Mouse (Mus musculus) embryonic facial prominence, embryonic 10.5 days (tissue): ENCODE results near the gene Vipr2. TPM values are rescaled to one million over a fixed set of nuclear protein-coding genes. Genes with fewer than 3 reads are reported as not detected.

Experiments used
- DNase-seq: peaks from one replicate; pipeline ENCODE4 v3.0.0-alpha.2; 2017; ENCODE audit warnings: low spot score
- H3K27ac ChIP-seq: fragments of 300-500 bp; sonication (generic); replicated peaks from 2 replicates; pipeline ENCODE4 v1.5.1; 2016; ENCODE audit warnings: mild to moderate bottlenecking
- H3K27me3 ChIP-seq: fragments of 300-500 bp; sonication (generic); replicated peaks from 2 replicates; pipeline ENCODE4 v1.6.1; 2016; ENCODE audit warnings: low read depth, mild to moderate bottlenecking; ENCODE audit not compliant: poor library complexity, severe bottlenecking
- H3K36me3 ChIP-seq: fragments of 300-500 bp; sonication (generic); replicated peaks from 2 replicates; pipeline ENCODE4 v1.6.1; 2016; ENCODE audit warnings: mild to moderate bottlenecking, moderate library complexity
- H3K4me1 ChIP-seq: fragments of 300-500 bp; sonication (generic); 2 replicates; pipeline ENCODE4 v1.6.1; 2016
- H3K4me3 ChIP-seq: fragments of 300-500 bp; sonication (generic); 2 replicates; pipeline ENCODE4 v1.5.1; 2016; ENCODE audit warnings: mild to moderate bottlenecking, moderate library complexity
- H3K9me3 ChIP-seq: fragments of 300-500 bp; sonication (generic); 2 replicates; pipeline ENCODE4 v1.6.1; 2016; ENCODE audit warnings: mild to moderate bottlenecking
- WGBS: fragments of 180-500 bp; shearing (Covaris S2); methylation state at CpG from one replicate; pipeline ENCODE4 v1.1.7; 2016; 5-methylcytosine and 5-hydroxymethylcytosine counted together
- polyA plus RNA-seq: library from polyadenylated mRNA; unstranded; fragments of >200 nt; fragmentation: Nextera tagmentation; extraction: Ambion mirVana; gene quantifications from 2 replicates; pipeline ENCODE4 v1.2.1, GENCODE M21; 2016

Gene Vipr2
- polyA plus RNA-seq, 1 experiment from 2014 or later = 2.2 TPM

DNA sequence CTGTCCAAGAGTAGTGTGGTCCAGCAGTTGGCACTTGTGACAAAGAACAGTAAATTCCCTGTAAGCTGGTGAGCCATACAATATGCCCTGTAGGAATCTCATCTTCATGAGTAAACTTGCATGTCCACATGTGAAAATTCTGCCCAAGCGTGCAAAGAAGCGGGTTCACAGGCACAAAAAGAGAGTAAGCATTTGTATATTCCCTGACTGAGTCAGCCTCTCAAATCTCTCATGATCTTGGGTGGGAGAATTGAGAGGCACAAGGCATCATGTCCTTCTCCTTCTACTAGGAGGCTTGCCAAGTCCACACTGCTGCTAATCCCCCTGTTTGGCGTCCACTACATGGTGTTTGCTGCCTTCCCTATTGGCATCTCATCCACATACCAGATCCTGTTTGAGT is 64.9 kb downstream of the Vipr2 start:
- WGBS = 93% methylated on average over 3 of the region's 3 CpGs
- Histone ChIP-seq H3K27me3 (no peaks in the 10 kb centered on the region), H3K9me3 (no peaks in the 10 kb centered on the region), H3K4me1 (peaks cover 3% of the 10 kb centered on the region; the same call in 1 of the 2 replicates), H3K27ac (no peak overlapping the region), H3K36me3 (no peaks in the 10 kb centered on the region), H3K4me3 (no peak overlapping the region)
- DNase-seq = no peak

- peaks cover 3% of the 10 kb centered on the region; the same call in 1 of the 2 replicates for H3K4me1 ChIP-seq
- H3K4me3 ChIP-seq = no peak overlapping the region
- no peaks in the 10 kb centered on the region for H3K36me3 ChIP-seq
- no peak for DNase-seq
- no peaks in the 10 kb centered on the region for H3K27me3 ChIP-seq
- 67% methylated on average over 5 of the region's 5 CpGs for whole genome bisulfite sequencing
- no peak overlapping the region for H3K27ac ChIP-seq
- H3K9me3 ChIP-seq = no peaks in the 10 kb centered on the region
These were observed 67.7 kb downstream of the Vipr2 start for GRCm38 (mm10) chr12:116145246-116145645.

DNA sequence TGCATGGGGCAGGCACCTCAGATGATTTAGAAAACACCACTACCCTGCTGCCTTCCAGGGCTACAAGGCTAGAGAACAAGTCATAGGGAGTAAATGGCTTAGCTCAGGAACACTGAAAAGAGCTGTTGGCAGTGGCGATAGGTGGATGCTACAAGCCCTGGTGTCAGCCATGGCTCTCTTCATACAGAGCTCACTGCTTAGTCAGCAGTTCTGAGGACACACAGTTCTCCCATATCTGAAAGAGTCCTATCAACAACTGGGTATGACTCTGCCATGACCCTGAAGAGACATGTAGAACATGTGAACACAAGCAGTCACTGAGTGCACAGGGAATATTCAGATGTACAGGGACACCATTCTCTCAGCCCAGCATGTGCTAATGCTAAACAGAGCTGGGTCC is 68.2 kb downstream of the Vipr2 start:
- Histone ChIP-seq H3K4me1 (peaks cover 3% of the 10 kb centered on the region; the same call in 1 of the 2 replicates), H3K4me3 (no peak overlapping the region), H3K27ac (no peak overlapping the region), H3K36me3 (no peaks in the 10 kb centered on the region), H3K9me3 (no peaks in the 10 kb centered on the region), H3K27me3 (no peaks in the 10 kb centered on the region)
- DNase-seq = no peak
- 91% methylated on average over 1 of the region's 1 CpGs for WGBS

DNA sequence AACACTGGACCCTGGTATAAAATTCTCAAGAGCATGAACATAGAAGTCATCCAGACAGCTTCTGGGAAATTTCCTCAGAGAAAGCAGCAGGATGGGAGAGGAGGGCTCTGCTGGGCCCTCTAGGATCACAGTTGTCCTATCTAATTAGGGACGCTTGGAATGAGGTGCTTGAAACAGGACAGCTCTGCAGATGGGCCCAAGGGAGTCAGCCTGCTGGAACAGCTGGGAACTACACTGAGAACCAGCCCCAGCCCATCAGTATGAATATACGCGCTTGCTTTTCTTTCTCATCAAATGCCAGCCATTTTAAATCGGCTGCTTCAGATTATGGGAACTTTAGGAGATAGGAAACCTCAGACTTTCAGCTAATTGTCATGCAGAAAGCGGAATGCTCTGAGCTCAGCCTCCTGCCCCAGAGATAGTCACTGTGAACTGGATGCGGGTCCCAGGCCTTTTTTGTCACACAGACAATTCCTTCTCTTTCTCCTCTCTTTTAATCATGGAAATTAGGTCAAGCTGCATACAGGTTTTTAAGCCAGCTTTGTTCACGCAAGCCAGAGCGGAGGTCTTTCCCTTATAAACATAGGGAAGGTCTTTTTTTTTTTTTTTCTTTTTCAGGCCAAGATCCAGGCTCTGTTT is 69.6 kb downstream of the Vipr2 start:
- DNase-seq = peak; percentile 18

DNA sequence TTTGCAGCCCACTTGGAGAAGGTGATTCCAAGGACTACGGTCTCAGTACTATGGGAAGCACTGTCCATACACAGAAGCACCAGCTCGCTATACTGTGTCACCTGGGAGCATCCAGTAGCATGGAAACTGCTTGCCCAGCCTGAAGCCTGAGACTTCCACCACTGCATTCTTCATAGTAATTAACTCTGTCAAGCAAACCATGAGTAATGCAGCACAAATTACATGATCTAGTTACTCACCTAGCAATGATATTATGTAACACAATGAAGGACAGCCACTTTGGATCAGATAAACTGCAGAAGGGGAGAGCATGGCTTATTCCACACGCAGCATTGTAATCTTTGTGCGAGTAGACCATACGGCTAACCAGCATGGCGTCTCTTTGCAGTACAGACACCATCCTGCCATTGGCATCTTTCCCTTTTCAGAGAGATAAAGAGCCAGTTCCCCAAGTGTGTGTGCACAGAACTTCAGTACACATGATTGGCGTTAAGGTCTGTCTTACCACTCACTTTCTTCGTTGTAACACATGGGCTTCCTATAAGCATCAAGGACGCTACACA is 75.4 kb downstream of the Vipr2 start:
- H3K9me3 ChIP-seq = no peaks in the 10 kb centered on the region
- no peak overlapping the region for H3K4me3 ChIP-seq
- no peaks in the 10 kb centered on the region for H3K27me3 ChIP-seq
- DNase-seq = no peak
- H3K4me1 ChIP-seq = no peaks in the 10 kb centered on the region
- no peaks in the 10 kb centered on the region for H3K36me3 ChIP-seq
- H3K27ac ChIP-seq = no peak overlapping the region
- WGBS = 85% methylated on average over 9 of the region's 9 CpGs

More for the DNA sequence above, 69.6 kb downstream of the Vipr2 start:
- H3K4me3 ChIP-seq = no peak overlapping the region
- H3K36me3 ChIP-seq = no peaks in the 10 kb centered on the region
- H3K27me3 ChIP-seq = no peaks in the 10 kb centered on the region
- no peak overlapping the region for H3K27ac ChIP-seq
- peaks cover 3% of the 10 kb centered on the region; the same call in 1 of the 2 replicates for H3K4me1 ChIP-seq
- WGBS = 39% methylated on average over 8 of the region's 8 CpGs
- H3K9me3 ChIP-seq = no peaks in the 10 kb centered on the region

DNA sequence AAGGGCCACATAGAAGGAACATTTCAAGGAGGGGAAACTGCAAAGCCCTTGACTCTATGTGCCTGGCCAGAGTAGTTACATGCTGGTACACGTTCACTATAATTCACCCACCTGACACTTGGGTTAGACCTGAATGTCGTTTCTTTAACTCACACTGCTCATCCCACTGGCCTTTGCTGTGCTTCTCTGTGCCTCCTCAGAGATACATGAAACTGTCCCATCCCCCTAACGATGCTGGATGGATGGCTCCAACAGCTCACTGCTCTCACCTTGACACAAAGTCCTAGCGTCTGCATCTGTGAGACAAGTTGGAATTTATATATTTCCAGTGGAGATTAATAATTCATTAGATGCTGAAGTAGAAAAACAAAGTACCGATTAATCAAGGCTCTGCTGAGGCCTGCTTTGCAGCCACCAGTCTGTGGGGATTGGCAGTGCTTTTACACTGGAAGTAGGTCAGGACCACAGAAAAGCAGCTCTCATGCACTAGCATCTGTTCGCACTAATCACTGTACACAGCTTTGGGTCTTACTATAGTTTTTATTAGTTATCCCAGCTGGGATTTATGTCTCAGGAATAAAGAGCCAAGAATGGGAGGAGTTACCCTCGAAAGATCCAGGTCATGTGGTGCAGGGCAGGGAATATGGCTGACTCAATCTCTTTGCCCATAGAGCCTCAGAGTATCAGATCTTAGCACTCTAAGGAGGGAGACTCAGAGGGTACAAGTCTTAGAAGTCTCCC is 79.4 kb downstream of the Vipr2 start:
- Histone ChIP-seq H3K27ac (no peak overlapping the region), H3K9me3 (no peaks in the 10 kb centered on the region), H3K27me3 (no peaks in the 10 kb centered on the region), H3K4me1 (no peaks in the 10 kb centered on the region), H3K4me3 (no peak overlapping the region), H3K36me3 (no peaks in the 10 kb centered on the region)
- DNase-seq = no peak
- WGBS = 83% methylated on average over 7 of the region's 7 CpGs

DNA sequence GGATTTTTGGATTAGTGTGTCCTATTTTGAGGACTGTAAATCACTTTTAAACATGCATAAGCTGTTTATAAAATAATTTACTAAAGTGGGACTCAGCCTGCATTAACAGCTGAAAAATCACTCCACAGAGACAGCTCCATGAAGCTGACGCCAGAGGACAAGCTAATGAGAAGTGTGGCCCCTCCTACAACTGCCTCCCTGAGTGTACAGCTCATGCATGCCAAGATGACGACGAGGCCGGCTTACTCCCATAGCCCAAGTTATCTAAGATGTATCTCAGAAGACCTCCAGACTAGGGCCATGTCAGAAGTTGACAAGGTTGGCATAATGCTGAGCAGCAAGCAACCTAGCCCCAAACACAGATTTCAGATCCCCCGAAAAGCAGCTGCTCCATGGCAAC is 81.7 kb downstream of the Vipr2 start:
- Histone ChIP-seq H3K9me3 (no peaks in the 10 kb centered on the region), H3K27me3 (no peaks in the 10 kb centered on the region), H3K4me3 (no peak overlapping the region), H3K27ac (no peak overlapping the region), H3K36me3 (no peaks in the 10 kb centered on the region), H3K4me1 (no peaks in the 10 kb centered on the region)
- WGBS = 94% methylated on average over 5 of the region's 5 CpGs
- DNase-seq = no peak

- Histone ChIP-seq H3K27me3 (no peaks in the 10 kb centered on the region), H3K36me3 (no peaks in the 10 kb centered on the region), H3K27ac (no peak overlapping the region), H3K4me3 (no peak overlapping the region), H3K9me3 (no peaks in the 10 kb centered on the region), H3K4me1 (no peaks in the 10 kb centered on the region)
- no peak for DNase-seq
- 86% methylated on average over 2 of the region's 2 CpGs for WGBS
These were observed 82.2 kb downstream of the Vipr2 start for GRCm38 (mm10) chr12:116159695-116160094.

DNA sequence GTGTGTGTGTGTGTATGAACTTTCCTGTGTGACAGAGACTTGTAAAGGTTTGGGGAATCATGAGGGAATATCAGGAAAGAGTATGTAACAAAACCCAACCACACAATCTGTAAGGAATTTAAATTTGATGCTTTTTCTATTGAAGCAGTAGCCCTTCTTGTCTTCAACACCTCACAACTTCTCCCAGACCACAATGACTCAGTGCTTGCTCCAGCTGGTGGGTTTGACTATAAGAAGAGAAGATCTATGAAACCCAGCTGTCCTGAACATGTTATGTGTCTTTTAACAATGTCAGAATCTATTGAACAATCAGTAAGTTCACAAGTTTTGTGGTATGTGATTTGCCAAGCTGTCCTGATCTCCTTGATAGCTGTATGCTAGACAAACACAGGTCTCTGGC is 87.8 kb downstream of the Vipr2 start:
- no peaks in the 10 kb centered on the region for H3K9me3 ChIP-seq
- no peaks in the 10 kb centered on the region for H3K36me3 ChIP-seq
- H3K4me3 ChIP-seq = no peak overlapping the region
- H3K27ac ChIP-seq = no peak overlapping the region
- H3K27me3 ChIP-seq = no peaks in the 10 kb centered on the region
- DNase-seq = no peak
- H3K4me1 ChIP-seq = no peaks in the 10 kb centered on the region

DNA sequence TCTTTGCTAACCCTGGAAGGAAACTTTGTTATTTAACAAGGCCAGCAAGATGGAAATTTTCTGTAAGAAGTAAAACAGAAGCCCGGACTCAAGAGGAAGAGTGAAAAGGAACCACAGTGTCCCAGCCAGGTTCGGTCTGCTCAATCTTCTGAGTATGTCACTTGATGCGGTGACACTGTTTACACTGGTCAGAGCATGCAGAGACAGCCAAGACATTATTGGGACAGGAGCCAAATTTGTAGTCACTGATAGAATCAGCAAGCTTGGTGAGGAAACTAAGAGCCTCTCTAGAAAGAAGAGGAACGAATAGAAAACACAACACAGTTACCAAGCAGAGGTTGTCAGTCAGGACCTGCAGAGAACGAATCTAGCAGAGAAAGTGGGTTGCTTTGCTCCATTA is 92.1 kb downstream of the Vipr2 start:
- Histone ChIP-seq H3K4me1 (no peaks in the 10 kb centered on the region), H3K9me3 (no peaks in the 10 kb centered on the region), H3K4me3 (no peak overlapping the region), H3K27me3 (no peaks in the 10 kb centered on the region), H3K36me3 (no peaks in the 10 kb centered on the region), H3K27ac (no peak overlapping the region)
- 87% methylated on average over 5 of the region's 5 CpGs for WGBS
- DNase-seq = no peak

- Histone ChIP-seq H3K27ac (no peak overlapping the region), H3K4me1 (no peaks in the 10 kb centered on the region), H3K4me3 (no peak overlapping the region), H3K36me3 (no peaks in the 10 kb centered on the region), H3K9me3 (no peaks in the 10 kb centered on the region), H3K27me3 (no peaks in the 10 kb centered on the region)
- WGBS = 88% methylated on average over 3 of the region's 3 CpGs
- no peak for DNase-seq
These were observed 99.4 kb downstream of the Vipr2 start for GRCm38 (mm10) chr12:116176930-116177329.

GRCm38 (mm10) chr12:116181436-116182050 is 104.0 kb downstream of the Vipr2 start:
- H3K36me3 ChIP-seq = no peaks in the 10 kb centered on the region
- 79% methylated on average over 4 of the region's 4 CpGs for WGBS
- H3K27me3 ChIP-seq = no peaks in the 10 kb centered on the region
- H3K4me3 ChIP-seq = no peak overlapping the region
- H3K9me3 ChIP-seq = no peaks in the 10 kb centered on the region
- H3K27ac ChIP-seq = no peak overlapping the region
- DNase-seq = no peak
- H3K4me1 ChIP-seq = no peaks in the 10 kb centered on the region

DNA sequence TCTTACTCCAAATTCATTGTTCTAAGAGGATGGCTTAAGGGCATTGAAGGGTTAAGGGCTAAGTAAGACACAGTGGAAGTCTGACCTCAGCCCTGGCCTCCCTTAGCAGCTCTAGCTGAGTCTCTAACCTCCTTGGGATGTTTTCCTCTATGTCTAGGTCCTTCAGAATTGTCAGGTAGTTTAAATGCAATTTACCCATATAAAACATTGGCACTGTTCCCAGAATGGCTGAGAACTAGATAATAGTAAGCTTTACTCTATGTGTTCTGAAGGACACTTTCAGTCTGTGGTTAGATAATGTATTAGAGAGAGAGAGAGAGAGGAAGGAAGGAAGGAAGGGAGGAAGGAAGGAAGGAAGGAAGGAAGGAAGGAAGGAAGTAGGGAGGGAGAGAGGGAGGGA is 104.8 kb downstream of the Vipr2 start:
- Histone ChIP-seq H3K9me3 (no peaks in the 10 kb centered on the region), H3K27me3 (no peaks in the 10 kb centered on the region), H3K4me3 (no peak overlapping the region), H3K36me3 (no peaks in the 10 kb centered on the region), H3K4me1 (no peaks in the 10 kb centered on the region), H3K27ac (no peak overlapping the region)
- DNase-seq = no peak
